Mouse (Mus musculus): ENCODE measurements at regions not wholly inside any gene's neighbourhood (a gene's known extent, or its start where the extent isn't known, plus 50 kb on each side); places are given as distances from the start of the nearest gene placed in this dataset.
A peak's percentile ranks its signal among the peaks of the same experiment; 100 is the strongest.

GRCm38 (mm10) chr13:107371616-107372582 is 350.0 kb upstream of the Kif2a start:
- ATAC-seq (replicated peaks), result no peak
- Histone ChIP-seq H3K4me2 (replicated peaks) (no peak overlapping the region), H3K36me3 (no peaks in the 10 kb centered on the region), H3K4me1 (no peaks in the 10 kb centered on the region), H3K27ac (replicated peaks) (no peak overlapping the region), H3K27me3 (no peaks in the 10 kb centered on the region), H3K9me3 (no peaks in the 10 kb centered on the region), H3K9ac (replicated peaks) (no peak overlapping the region), H3K4me3 (no peak overlapping the region)
- WGBS, result 39% methylated on average over 17 of the region's 17 CpGs

- Histone ChIP-seq H3K9ac (replicated peaks) (no peak overlapping the region), H3K36me3 (no peaks in the 10 kb centered on the region), H3K27ac (replicated peaks) (no peak overlapping the region), H3K4me2 (replicated peaks) (no peak overlapping the region), H3K4me1 (no peaks in the 10 kb centered on the region), H3K9me3 (no peaks in the 10 kb centered on the region), H3K4me3 (no peak overlapping the region), H3K27me3 (no peaks in the 10 kb centered on the region)
- ATAC-seq (replicated peaks), result no peak
- WGBS, result 94% methylated on average over 9 of the region's 9 CpGs
Observed at GRCm38 (mm10) chr13:107367639-107368038, 345.7 kb upstream of the Kif2a start.

- no peaks in the 10 kb centered on the region for H3K9me3 ChIP-seq
- no peak overlapping the region; the same call in 1 of the 2 replicates for H3K27ac ChIP-seq (replicated peaks)
- no peak overlapping the region for H3K4me2 ChIP-seq (replicated peaks)
- no peaks in the 10 kb centered on the region for H3K36me3 ChIP-seq
- no peak overlapping the region for H3K9ac ChIP-seq (replicated peaks)
- H3K4me3 ChIP-seq, result no peak overlapping the region
- ATAC-seq (replicated peaks), result no peak
- no peaks in the 10 kb centered on the region for H3K4me1 ChIP-seq
- H3K27me3 ChIP-seq, result no peaks in the 10 kb centered on the region
- WGBS, result 69% methylated on average over 6 of the region's 6 CpGs
Observed at GRCm38 (mm10) chr13:107365766-107366165, 343.8 kb upstream of the Kif2a start.

GRCm38 (mm10) chr13:107365241-107365640 is 343.3 kb upstream of the Kif2a start:
- Histone ChIP-seq H3K4me2 (replicated peaks) (no peak overlapping the region), H3K9me3 (no peaks in the 10 kb centered on the region), H3K36me3 (no peaks in the 10 kb centered on the region), H3K9ac (replicated peaks) (no peak overlapping the region), H3K27ac (replicated peaks) (no peak overlapping the region), H3K27me3 (no peaks in the 10 kb centered on the region), H3K4me1 (no peaks in the 10 kb centered on the region), H3K4me3 (no peak overlapping the region)
- 69% methylated on average over 7 of the region's 7 CpGs for WGBS
- ATAC-seq (replicated peaks), result no peak

- H3K9ac ChIP-seq (replicated peaks), result no peak overlapping the region
- WGBS, result 81% methylated on average over 8 of the region's 8 CpGs
- no peaks in the 10 kb centered on the region for H3K9me3 ChIP-seq
- H3K27ac ChIP-seq (replicated peaks), result peak overlapping the region; percentile 36
- no peak for ATAC-seq (replicated peaks)
- H3K27me3 ChIP-seq, result no peaks in the 10 kb centered on the region
- H3K4me2 ChIP-seq (replicated peaks), result no peak overlapping the region
- H3K36me3 ChIP-seq, result no peaks in the 10 kb centered on the region
- H3K4me1 ChIP-seq, result no peaks in the 10 kb centered on the region
- H3K4me3 ChIP-seq, result no peak overlapping the region
Observed at GRCm38 (mm10) chr13:107362806-107363687, 341.1 kb upstream of the Kif2a start.

GRCm38 (mm10) chr13:107340802-107341364 is 319.0 kb upstream of the Kif2a start:
- Histone ChIP-seq H3K27ac (replicated peaks) (no peak overlapping the region), H3K9me3 (no peaks in the 10 kb centered on the region), H3K9ac (replicated peaks) (no peak overlapping the region), H3K36me3 (no peaks in the 10 kb centered on the region), H3K4me1 (peaks cover 31% of the 10 kb centered on the region), H3K27me3 (no peaks in the 10 kb centered on the region), H3K4me3 (no peak overlapping the region), H3K4me2 (replicated peaks) (no peak overlapping the region)
- no peak for ATAC-seq (replicated peaks)
- 72% methylated on average over 11 of the region's 11 CpGs for WGBS

- Histone ChIP-seq H3K27ac (replicated peaks) (peak overlapping the region; percentile 14; the same call in 1 of the 2 replicates), H3K4me1 (peaks cover 31% of the 10 kb centered on the region), H3K36me3 (no peaks in the 10 kb centered on the region), H3K9me3 (no peaks in the 10 kb centered on the region), H3K27me3 (no peaks in the 10 kb centered on the region), H3K9ac (replicated peaks) (no peak overlapping the region), H3K4me2 (replicated peaks) (no peak overlapping the region), H3K4me3 (no peak overlapping the region)
- 59% methylated on average over 12 of the region's 12 CpGs for whole genome bisulfite sequencing
- ATAC-seq (replicated peaks), result peak; percentile 53; the same call in 1 of the 2 replicates
Observed at GRCm38 (mm10) chr13:107338111-107338510, 316.2 kb upstream of the Kif2a start.

GRCm38 (mm10) chr13:107337111-107337510 is 315.2 kb upstream of the Kif2a start:
- WGBS, result 66% methylated on average over 10 of the region's 10 CpGs
- H3K27ac ChIP-seq (replicated peaks), result peak overlapping the region; percentile 47
- no peaks in the 10 kb centered on the region for H3K27me3 ChIP-seq
- no peak overlapping the region for H3K9ac ChIP-seq (replicated peaks)
- no peaks in the 10 kb centered on the region for H3K9me3 ChIP-seq
- no peak for ATAC-seq (replicated peaks)
- H3K4me2 ChIP-seq (replicated peaks), result peak overlapping the region; percentile 8; the same call in 1 of the 2 replicates
- no peak overlapping the region for H3K4me3 ChIP-seq
- no peaks in the 10 kb centered on the region for H3K36me3 ChIP-seq
- H3K4me1 ChIP-seq, result peaks cover 31% of the 10 kb centered on the region

- no peak for ATAC-seq (replicated peaks)
- Histone ChIP-seq H3K36me3 (no peaks in the 10 kb centered on the region), H3K4me3 (no peak overlapping the region), H3K9me3 (no peaks in the 10 kb centered on the region), H3K9ac (replicated peaks) (no peak overlapping the region), H3K4me2 (replicated peaks) (no peak overlapping the region), H3K4me1 (peaks cover 2% of the 10 kb centered on the region; the same call in 1 of the 2 replicates), H3K27ac (replicated peaks) (no peak overlapping the region), H3K27me3 (no peaks in the 10 kb centered on the region)
- 57% methylated on average over 5 of the region's 5 CpGs for WGBS
Observed at GRCm38 (mm10) chr13:107329348-107329747, 307.4 kb upstream of the Kif2a start.

GRCm38 (mm10) chr13:107325707-107326495 is 304.0 kb upstream of the Kif2a start:
- H3K4me1 ChIP-seq, result peaks cover 2% of the 10 kb centered on the region; the same call in 1 of the 2 replicates
- no peak overlapping the region for H3K9ac ChIP-seq (replicated peaks)
- 54% methylated on average over 3 of the region's 3 CpGs for whole genome bisulfite sequencing
- H3K36me3 ChIP-seq, result no peaks in the 10 kb centered on the region
- H3K4me3 ChIP-seq, result no peak overlapping the region
- no peak overlapping the region for H3K27ac ChIP-seq (replicated peaks)
- no peak overlapping the region for H3K4me2 ChIP-seq (replicated peaks)
- no peaks in the 10 kb centered on the region for H3K27me3 ChIP-seq
- no peaks in the 10 kb centered on the region for H3K9me3 ChIP-seq
- ATAC-seq (replicated peaks), result peak; percentile 67; the same call in 1 of the 2 replicates

GRCm38 (mm10) chr13:107314746-107315145 is 292.8 kb upstream of the Kif2a start:
- 84% methylated on average over 7 of the region's 7 CpGs for WGBS
- H3K36me3 ChIP-seq, result no peaks in the 10 kb centered on the region
- no peaks in the 10 kb centered on the region for H3K9me3 ChIP-seq
- no peak overlapping the region for H3K9ac ChIP-seq (replicated peaks)
- no peaks in the 10 kb centered on the region for H3K4me1 ChIP-seq
- H3K4me2 ChIP-seq (replicated peaks), result no peak overlapping the region
- H3K27ac ChIP-seq (replicated peaks), result 0 out of 2 replicates have a peak overlapping the region, but pooled peaks have one; percentile 4
- no peak overlapping the region for H3K4me3 ChIP-seq
- H3K27me3 ChIP-seq, result no peaks in the 10 kb centered on the region
- no peak for ATAC-seq (replicated peaks)
